Mouse (Mus musculus) heart, postnatal 0 days (tissue): ENCODE measurements around the gene Eef1akmt3.

Source experiments
- CTCF ChIP-seq: IDR thresholded peaks from 2 replicates; pipeline ENCODE4 v1.5.1; 2016; ENCODE audit warnings: antibody characterized with exemption, control low read depth, low read depth
- EP300 ChIP-seq: IDR thresholded peaks from 2 replicates; pipeline ENCODE4 v1.6.1; 2016; ENCODE audit warnings: antibody characterized with exemption, low read depth

GRCm38 (mm10) chr10:126981746-126982145 is 59.6 kb downstream of the Eef1akmt3 start:
- no peak for TF ChIP-seq CTCF
- no peak for TF ChIP-seq EP300
